Mouse (Mus musculus) kidney, postnatal 36 days (tissue): ENCODE measurements around the gene Nrp2.

Experiments used
- DNase-seq, 2 experiments: peaks; one replicate each; pipeline ENCODE4 v3.0.0; 2021 to 2022; ENCODE audit warnings: mixed read lengths in 2 of 2

Nrp2 gene

DNA sequence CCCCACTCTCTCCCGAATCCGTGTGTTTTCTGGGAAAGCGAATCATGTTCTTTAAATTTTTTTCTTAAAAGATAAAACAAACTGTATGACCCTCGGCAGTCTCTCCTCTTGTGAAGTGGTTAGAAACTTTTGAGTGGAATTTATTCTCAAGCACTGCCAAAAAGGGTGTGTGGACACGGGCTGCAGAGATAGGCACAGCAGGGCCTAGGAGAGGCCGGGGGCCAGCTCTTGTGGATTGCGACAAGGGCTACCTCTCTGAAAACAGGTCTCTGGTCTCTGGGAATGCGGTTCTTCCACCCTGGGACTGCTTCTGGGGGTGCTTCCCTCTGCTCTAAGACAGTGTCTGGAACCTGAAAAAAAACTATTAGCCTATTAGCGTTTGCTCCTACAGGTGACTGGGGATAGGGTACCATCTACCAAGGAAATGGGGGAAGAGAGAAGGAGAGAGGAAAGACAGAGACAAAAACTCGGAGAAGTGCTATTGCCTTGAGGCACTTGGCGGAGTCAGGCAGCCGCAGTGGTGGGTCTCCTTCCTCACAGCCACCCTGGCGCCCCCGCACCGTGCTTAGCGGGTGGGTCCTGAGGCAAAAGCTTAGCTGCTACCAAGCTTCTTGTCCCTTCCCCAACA lies 1.9 kb downstream of the Nrp2 start:
- DNase-seq, result no peak

DNA sequence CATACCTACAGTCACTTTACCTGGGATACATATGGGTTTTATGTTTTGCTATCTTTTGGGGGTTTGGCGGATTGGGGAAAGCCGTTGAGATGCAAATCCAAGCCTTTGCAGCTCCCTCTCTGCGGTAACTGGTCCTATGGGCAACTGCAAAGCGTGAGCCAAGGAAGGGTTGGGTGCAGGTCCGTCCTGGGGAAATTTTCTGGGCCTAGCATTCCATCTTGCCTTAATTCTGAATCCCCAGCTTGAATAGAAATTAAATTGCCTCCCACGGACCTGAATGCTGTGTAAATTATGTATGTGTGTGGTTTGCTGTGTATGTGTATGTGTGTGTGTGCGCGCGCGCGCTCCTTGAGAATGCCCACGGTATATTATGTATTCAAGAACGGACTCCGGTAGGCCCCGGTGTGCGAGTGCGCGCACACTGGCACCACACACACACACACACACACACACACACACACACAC lies 2.5 kb downstream of the Nrp2 start:
- no peak for DNase-seq

DNA sequence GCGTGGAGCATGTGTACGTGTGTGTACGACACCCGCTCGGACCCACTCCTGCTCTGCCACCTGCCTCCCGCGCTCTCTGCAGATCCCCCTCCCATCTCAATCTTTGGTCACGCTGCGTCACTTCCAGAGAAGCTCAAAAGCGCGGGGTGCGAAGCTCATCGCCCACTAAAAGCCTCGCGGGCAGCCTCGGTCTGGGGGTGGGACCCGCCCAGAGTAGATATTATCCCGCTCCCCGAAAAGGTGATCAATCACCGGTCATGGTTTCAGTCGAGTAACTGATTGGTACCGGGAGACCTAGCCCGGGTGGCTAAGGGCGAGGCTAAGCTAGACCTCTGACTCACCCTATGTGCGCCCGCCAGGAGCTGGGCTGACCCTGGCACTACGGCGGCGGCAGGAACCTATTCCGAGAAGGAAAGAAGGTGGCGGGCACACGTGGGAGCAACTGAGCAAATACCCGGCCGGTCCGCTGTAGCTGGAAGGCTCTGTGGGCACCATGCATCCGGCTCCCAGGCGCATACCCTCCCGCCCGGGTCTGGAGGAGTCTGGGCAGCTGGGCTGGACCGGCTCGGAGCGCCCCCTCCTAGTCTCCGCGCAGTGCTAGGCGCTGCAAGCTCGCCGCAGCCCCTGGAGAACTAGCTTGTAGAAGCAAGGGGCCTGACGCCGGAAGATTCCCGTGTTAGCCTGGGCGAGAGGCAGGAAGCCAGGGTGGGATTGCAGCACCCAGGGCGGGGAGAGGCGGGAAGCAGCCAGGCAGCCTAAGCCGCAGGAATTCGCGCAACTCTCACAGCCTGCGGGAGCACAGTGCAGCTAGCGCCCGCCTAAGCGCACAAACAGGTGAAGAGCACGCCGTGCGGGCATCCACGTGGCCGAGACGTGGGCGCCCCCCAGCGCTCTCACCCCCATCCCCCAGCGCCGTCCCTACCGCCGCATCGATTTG lies 3.3 kb downstream of the Nrp2 start:
- peak; percentile 53 to 65 for DNase-seq

DNA sequence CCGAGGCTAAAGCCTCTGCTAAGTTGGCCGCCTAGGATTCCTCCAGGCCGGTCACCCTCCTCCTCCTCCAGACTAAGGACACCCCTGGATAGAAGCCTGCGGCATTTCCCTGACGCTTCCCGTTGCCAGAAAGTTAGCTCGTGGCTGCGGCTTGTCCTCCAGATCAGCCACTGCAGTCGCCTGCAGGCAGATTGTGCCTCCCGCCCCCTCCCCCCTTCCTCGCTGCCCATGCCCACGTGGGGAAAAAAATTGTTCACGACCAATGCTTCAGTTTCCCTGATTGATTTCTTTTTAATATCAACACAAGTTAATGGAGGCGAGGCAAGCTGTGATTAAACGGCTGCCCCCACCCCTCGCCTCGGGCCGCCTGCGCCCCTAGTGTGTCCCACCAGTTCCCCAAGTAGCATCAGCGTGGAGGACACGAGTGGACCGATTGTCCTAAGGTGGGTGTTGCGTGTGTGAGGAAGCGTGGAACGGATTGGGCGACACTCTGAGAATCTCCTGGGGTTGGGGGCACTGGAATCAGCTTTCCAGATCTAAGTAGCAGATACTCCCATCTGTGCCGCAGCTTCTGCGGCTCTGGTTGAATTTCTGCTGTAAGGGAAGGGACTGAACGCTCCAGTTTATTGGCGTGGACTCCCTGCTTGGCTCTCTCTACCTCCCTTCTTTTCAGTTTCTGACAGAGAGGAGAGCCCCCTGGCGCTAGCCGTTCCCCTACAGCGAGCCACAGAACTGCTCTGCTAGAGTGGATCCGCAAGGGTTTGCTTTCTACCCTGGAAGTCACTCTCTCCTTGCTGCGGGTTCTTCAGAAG lies 4.2 kb downstream of the Nrp2 start:
- DNase-seq, result peak in 1 of 2 experiments; percentile 57

DNA sequence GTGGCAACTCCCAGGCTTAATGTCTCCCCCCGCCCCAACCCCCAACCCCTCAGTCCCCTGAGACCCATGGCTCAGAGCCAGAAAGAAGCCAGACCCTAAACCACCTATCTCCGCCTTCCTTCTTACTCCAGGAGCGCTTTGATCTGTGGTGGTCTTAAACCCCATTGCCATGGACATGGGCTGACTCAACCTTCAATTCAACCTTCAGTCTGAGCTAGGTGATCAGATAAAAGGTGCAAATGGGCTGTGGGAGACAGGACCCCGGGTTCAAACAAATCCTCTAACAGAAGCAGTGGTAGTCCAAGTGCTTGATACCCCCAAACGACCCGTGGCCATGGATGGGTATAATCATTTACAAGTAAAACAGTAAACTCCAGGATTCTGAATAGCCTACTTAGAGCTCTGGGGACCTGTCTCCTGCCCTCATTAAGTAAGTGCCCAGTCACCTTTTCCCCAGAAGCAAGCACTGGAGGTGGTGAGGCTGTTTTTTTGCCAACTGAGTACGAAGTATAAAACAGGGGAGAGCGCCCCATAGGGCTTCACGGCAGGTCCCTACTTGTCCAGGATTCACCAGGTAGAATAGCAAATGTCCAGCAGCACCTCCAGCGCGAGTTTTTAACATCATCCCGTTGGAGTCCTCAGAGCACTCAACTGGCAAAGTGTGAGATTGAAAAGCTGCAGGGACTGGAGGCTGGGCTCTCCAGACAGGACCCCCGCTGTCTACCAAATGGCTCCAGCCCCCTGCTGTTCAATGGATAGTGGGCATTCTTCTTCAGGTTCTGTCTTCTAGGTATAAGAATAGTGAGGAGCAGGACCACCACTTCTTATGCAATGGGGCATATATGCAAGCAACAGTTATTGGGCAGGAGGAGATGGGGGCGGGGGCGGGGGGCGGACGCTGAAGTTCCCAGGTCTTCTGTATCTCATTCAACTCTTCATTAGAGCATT lies 5.1 kb downstream of the Nrp2 start:
- no peak for DNase-seq

DNA sequence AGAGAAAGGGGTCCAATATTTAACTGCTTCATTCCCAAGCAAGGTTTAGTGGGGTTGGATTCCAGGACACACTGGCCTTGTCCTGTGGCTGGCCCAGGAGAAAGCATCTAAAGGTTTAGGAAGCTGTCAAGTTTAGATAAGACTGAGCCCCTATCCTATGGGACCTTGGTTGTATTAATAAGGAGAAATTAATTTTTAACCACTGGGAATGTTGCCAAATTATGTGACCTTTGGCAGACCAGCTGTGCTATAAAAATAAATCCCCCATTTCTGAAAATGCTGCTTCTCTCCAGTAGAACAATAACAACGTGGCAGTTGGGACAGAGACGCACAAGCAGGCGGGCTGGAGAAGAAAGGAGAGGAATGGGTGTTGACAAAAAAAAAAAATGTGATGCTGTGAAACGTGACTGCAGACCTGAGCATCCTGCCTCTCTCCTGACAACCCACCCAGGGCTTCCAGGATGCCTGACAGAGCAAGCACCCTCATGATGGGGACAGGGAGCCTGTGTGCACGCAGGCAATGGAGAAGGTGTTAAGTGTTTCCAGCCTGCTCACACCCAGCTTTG lies 6.8 kb downstream of the Nrp2 start:
- no peak for DNase-seq

DNA sequence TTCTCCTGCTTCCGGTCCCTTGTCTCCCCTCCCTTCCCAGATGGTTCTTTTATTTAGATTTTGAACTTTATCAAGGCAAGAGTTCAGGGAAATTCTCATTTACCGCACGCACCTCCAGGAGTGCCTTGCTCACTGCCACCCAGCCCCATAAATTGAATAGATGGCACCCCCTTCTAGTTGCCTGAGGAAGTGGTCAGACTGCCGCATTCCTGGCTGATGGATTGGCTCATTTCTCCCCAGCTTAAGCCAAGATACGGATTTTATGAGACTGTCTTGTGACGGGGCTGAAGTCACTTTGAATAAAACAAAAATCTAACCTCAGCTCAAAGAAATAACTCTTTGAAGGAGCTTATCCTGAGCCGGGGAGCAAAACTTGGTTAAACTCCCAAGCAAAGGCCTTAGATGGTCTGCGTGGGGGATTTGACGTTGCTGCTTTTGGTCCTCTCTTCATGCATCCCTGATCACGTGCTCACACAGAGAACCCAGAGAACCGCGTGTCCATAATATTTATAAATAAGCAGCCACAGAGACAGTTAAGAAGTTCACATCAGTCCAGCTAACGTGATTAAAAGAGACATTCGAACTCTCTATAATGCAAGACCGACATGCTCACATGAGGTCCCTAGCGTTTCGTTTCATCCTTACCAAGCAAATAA lies 10.1 kb downstream of the Nrp2 start:
- no peak for DNase-seq

DNA sequence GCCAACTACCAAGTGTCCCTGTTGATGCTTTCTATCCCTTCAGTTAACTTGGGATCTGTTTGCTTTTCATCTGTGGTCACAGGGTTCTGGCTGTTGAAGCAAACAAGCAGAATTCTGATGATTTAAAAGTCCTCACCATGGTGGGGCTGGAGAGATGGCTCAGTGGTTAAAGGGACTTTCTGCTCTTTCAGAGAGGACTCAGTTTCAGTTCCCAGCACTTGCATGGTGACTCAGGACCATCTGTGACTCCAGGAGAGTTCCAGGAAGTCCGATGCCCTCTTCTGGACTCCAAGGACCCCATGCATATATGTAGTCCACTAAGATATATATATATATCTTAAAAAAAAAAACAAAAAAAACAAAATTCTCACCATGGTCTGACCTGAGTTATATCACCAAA lies 11.9 kb downstream of the Nrp2 start:
- DNase-seq, result no peak

DNA sequence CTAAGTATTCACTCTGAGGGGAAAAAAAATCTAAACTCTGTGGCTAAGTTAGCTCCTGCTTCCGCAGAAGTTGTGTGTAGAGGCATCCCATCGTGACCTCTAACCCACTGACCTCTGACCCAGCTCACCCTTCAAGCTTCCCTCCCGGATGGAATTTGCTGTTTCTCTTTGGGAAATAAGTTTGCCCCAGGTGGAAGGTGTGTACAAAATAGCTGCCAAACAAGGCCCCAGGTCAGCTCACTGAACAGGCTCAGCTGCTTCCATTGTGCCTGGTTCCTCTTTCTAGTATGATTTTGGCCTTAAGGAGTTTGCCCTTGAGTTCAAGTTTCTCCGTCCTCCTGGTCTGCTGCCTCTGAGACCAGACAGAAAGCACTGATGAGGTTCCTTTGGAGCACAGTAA lies 12.6 kb downstream of the Nrp2 start:
- DNase-seq, result no peak

DNA sequence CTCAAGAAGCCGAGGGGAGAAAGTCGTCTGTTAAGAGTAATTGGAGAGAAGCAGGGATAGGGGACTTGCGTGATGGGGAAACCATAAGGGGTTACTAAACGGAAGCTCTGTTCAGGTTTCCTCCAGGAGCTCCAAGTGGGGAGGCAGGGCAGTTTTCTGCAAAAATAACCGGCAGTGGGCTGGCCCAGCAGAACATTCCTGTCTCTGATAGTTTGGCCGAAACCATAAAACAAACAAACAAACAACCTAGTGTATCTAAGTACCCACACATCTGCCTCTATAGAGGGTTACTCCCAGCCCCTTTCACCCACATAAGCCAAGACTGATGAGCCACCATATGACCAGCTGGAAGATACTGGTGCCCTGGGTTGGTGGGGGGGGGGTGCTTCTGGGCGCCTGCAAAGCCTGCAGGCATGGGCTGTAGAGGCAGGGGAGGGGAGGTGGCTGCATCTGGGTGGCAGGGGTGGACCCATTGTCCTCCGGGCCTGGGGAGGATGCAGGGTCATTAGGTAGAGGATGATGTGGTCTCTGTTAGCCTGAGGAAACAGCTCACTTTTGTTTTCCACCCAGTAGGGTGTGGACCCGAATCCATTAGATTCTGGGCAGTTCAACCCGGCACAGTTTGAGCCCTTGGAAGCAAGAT lies 13.9 kb downstream of the Nrp2 start:
- DNase-seq, result no peak

DNA sequence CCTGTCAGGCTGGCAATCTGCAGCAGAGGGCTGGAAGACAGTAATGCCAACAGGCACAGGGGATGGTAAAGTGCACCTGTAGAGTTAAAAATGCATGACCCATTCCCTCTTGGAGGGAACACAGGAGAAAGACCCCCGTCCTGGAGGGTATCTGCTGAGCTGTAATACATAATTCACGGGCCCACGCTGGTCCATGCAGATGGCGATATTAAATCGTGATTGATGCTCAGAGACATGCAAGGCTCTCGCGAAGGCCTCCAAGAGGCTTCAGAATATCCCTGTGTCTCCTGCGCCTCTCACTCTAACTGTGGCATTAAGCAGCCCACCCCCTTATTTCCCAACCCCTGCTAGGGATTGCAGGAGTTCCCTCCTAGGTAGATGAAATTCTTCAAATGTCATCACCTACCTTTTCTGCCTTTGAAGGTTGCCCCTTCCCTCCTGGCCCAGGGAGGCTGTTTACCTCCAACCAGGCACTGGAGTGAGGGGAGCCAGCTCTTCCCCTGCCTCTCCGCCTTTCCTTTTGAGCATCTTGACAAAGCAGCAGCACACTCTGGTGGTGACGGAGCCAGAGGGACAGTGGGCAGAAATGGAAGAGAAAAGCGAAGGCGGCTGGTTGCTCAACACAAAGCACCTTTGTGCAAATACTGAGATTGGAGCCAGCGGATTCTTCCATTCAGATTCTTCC lies 14.6 kb downstream of the Nrp2 start:
- DNase-seq, result no peak

DNA sequence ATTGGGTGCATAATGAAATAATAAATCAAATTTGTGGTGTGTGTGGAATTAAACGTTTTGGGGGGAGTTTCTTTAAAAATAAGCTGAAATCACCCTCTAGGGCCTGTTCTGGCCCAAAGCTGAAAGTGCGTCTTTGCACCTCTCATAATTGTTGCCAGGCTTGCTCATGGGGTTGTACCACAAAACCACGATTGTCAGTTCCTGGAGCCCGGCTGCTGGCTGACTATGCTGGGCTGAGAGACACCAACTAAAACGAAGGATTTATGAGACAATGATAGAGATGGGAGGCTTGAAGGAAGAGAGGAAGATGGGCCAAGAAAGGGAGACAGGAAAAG lies 15.1 kb downstream of the Nrp2 start:
- DNase-seq, result no peak

DNA sequence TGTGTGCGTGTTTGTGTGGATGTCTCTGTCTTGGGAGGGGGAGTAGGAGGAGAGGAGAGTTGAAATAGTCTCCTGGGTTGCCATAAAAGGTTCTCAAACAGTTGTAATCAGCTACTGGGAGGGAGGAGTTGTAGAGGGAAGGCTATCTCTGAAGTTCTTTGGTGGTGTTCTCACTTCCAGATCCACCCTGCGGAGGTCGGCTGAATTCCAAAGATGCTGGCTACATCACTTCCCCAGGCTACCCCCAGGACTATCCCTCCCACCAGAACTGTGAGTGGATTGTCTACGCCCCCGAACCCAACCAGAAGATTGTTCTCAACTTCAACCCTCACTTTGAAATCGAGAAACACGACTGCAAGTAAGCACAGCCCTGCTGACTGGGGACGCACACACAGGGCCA lies 15.7 kb downstream of the Nrp2 start:
- no peak for DNase-seq

DNA sequence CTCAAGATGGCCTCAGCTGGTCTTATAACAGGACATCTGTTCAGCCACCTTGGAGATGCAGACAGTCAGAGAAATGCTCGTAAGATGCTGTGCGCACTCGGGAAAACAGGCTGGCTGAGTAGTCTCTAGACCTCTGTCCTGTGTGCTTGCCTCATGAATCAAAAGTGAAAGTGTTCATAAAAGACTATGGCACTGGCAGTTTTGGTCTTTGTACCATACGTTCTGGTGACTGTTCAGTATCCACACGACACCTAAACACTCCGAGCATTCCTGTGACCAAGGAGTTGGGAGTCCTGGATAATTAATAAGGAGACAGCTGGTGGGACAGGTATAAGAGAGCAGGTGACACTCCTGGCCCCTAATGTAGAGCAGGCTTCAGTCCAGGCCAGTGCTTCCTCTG lies 16.7 kb downstream of the Nrp2 start:
- no peak for DNase-seq

DNA sequence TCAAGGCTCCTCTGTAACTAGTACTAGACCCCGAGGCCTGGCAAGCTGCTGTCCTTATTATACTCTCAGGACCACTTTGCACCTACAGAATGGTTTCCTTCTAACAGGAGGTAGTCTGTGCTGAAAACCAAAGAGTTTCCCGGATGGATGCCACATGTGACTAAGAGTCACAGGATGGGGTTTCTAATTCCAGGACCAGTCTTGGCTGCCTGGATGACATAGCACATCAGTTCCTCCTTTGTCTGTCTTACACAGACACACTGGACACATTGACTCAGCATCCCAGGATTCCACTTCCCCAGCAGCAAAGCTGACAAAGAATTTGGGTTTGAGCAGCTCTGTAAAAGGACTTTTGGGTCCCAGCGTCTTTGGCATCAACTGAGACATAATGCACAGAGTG lies 17.1 kb downstream of the Nrp2 start:
- DNase-seq, result no peak

DNA sequence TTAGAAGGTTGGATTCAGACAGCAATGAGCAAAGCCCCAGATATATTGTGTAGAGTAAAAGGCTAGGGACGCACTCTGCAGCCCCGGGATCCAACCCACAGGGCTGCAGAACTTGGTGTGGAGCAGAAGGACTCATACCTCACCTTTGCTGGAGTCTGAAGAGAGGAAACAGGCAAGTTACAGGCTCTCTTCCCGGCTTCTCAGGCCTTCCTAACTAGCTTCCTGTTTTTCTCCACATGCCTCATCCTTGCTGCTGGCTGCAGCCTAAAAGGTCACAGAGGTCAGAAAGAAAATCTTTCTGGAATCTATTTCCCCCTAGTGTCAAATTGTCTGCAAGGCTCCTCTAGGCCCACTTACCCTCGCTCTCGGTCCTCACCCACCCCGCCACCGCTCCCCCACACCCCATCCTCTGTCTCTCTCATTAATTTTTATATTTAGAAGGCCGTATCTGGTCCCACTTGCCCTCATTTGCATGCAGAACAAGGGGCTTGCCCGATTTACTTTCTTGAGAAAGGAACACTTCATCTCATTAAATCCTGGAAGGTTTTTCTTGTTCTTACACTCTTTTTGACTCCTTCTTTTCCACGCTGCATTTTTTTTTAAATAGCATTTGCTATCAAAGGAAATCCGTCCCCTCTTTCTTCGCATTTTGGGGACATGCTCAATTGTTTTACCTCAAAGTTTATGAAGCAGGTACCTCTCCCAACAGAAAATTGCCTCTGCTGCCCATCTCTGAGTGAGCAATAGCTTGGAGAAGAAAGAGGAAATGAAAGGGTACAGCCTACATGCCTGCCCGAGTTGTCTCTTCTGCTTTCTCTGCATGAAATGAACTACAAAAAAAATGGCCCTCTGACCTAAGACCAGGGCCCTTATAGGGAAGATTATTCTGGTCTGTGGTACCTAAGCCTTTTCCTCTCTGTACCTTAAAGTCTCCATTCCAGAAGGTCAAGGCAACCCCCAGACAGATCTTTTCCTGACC lies 17.9 kb downstream of the Nrp2 start:
- DNase-seq, result no peak

DNA sequence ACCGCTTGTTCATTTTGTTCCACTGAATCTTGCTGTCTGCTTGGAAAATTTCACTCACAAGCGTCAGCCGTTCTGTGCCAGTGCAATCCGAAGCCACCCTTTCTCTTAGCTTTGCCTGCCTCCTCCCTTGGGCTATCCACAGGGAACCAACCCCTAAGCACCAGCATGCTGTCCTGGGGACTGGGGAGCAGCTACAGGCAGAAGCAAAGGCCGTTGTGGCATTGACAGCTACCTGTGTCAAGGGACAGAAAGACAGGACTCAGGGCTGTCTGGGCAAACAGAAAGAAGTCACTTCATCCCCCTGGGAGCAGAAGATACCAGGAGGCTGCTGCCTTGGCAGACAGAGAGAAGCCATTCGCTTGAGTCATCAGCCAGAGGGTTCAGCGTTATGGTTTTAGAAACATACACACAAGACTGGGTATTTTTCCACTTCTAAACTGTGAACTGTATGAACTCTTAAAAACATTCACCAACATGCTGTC lies 18.7 kb downstream of the Nrp2 start:
- DNase-seq, result no peak

DNA sequence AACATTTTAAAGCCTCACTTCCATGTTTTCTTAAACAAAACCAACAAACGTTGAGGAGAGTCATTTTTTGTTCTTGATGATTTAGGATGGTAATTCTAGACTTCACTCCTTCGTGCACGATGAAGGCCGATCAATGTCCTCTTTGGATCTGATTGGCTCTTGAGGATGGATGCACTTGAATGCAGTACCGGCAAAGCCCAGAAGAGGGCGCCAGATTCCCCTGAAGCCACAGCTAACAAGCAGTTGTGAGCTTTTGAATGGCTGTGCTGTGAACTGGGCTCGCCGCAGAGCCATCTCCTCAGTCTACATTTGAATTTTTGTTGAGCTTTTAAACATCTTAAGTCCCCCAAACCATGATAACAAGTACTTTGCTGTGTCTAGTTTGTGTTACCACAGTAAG lies 19.4 kb downstream of the Nrp2 start:
- DNase-seq, result peak in 1 of 2 experiments; percentile 67

DNA sequence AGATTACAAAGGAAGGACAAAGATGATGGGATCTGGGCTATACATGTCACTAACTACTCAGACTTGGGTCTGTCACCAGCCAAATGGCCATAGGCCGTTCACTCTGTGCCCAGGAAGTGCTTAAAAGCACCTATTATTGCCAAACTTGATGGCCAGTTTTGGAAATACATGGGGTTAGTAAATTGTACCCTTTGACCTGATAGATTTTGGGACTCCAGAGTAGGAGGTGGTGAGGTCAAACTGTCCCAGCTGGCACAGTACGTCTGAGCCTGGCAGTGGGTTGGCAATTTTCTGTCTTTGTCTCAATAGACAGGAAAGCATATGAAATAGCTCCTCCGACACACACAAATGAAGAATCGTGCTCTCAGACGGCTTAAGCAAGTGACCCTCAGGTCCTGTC lies 20.8 kb downstream of the Nrp2 start:
- no peak for DNase-seq
